Mouse (Mus musculus) intestine, embryonic 15.5 days (tissue): ENCODE results near the gene Itgb1bp1. TPM values are rescaled to one million over a fixed set of nuclear protein-coding genes. Genes with fewer than 3 reads are reported as not detected.

ENCODE experiments used
- ATAC-seq: fragments of 200-750 bp; cut with Nextera tagmentation; 2 replicates; pipeline ENCODE4 v1.8.0; 2017; ENCODE audit warnings: moderate TSS enrichment, moderate library complexity
- H3K27ac ChIP-seq: fragments of 300-500 bp; sonication (generic); 2 replicates; pipeline ENCODE4 v1.5.1; 2015; ENCODE audit warnings: mild to moderate bottlenecking, inconsistent platforms
- H3K27me3 ChIP-seq: fragments of 300-500 bp; sonication (generic); replicated peaks from 2 replicates; pipeline ENCODE4 v1.6.1; 2015; ENCODE audit warnings: inconsistent platforms
- H3K36me3 ChIP-seq: fragments of 300-500 bp; sonication (generic); 2 replicates; pipeline ENCODE4 v1.6.1; 2015; ENCODE audit warnings: inconsistent platforms
- H3K4me1 ChIP-seq: fragments of 300-500 bp; sonication (generic); replicated peaks from 2 replicates; pipeline ENCODE4 v1.6.1; 2015; ENCODE audit warnings: inconsistent platforms
- H3K4me2 ChIP-seq: fragments of 300-500 bp; sonication (generic); replicated peaks from 2 replicates; pipeline ENCODE4 v1.6.1; 2015; ENCODE audit warnings: mild to moderate bottlenecking, inconsistent platforms
- H3K4me3 ChIP-seq: fragments of 300-500 bp; sonication (generic); replicated peaks from 2 replicates; pipeline ENCODE4 v1.5.1; 2015; ENCODE audit warnings: inconsistent platforms
- H3K9ac ChIP-seq: fragments of 300-500 bp; sonication (generic); 2 replicates; pipeline ENCODE4 v1.6.1; 2015; ENCODE audit warnings: inconsistent platforms
- H3K9me3 ChIP-seq: fragments of 300-500 bp; sonication (generic); 2 replicates; pipeline ENCODE4 v1.6.1; 2016; ENCODE audit warnings: inconsistent platforms
- WGBS: fragments of 180-500 bp; shearing (Covaris S2); methylation state at CpG from one replicate; pipeline ENCODE4 v1.1.7; 2015; 5-methylcytosine and 5-hydroxymethylcytosine counted together
- polyA plus RNA-seq: library from polyadenylated mRNA; unstranded; fragments of >200 nt; fragmentation: Nextera tagmentation; extraction: Ambion mirVana; gene quantifications from 2 replicates; pipeline ENCODE4 v1.2.1, GENCODE M21; 2015

The Itgb1bp1 gene
- polyA plus RNA-seq, 1 experiment from 2014 or later: 37.6 TPM

- Histone ChIP-seq H3K4me3 (no peak overlapping the region), H3K36me3 (peaks cover 6% of the 10 kb centered on the region), H3K4me2 (no peak overlapping the region), H3K9ac (no peak overlapping the region), H3K9me3 (no peaks in the 10 kb centered on the region), H3K27ac (no peak overlapping the region), H3K27me3 (no peaks in the 10 kb centered on the region), H3K4me1 (0 out of 2 replicates have a peak, but pooled peaks cover 7% of the 10 kb centered on the region)
- WGBS: 85% methylated on average over 4 of the region's 4 CpGs
- no peak for ATAC-seq
Measured at GRCm38 (mm10) chr12:21320317-21320716, 34.2 kb upstream of the Itgb1bp1 start.

GRCm38 (mm10) chr12:21318143-21318895, 32.2 kb upstream of the Itgb1bp1 start:
- 84% methylated on average over 12 of the region's 12 CpGs for whole genome bisulfite sequencing
- H3K36me3 ChIP-seq: peaks cover 13% of the 10 kb centered on the region
- H3K27ac ChIP-seq: no peak overlapping the region
- no peak overlapping the region for H3K4me3 ChIP-seq
- H3K4me2 ChIP-seq: no peak overlapping the region
- H3K9me3 ChIP-seq: no peaks in the 10 kb centered on the region
- H3K9ac ChIP-seq: no peak overlapping the region
- H3K27me3 ChIP-seq: no peaks in the 10 kb centered on the region
- 0 out of 2 replicates have a peak, but pooled peaks cover 7% of the 10 kb centered on the region for H3K4me1 ChIP-seq
- no peak for ATAC-seq

GRCm38 (mm10) chr12:21316869-21317265, 30.8 kb upstream of the Itgb1bp1 start:
- WGBS: 35% methylated on average over 7 of the region's 7 CpGs
- ATAC-seq: 0 out of 2 replicates have a peak, but pooled peaks have one; percentile 16
- Histone ChIP-seq H3K4me2 (peak overlapping the region; percentile 72), H3K9ac (peak overlapping the region; percentile 72), H3K9me3 (no peaks in the 10 kb centered on the region), H3K36me3 (peaks cover 17% of the 10 kb centered on the region), H3K27ac (no peak overlapping the region), H3K4me1 (0 out of 2 replicates have a peak, but pooled peaks cover 7% of the 10 kb centered on the region), H3K27me3 (no peaks in the 10 kb centered on the region), H3K4me3 (peak overlapping the region; percentile 70)

GRCm38 (mm10) chr12:21315923-21316868, 30.1 kb upstream of the Itgb1bp1 start, which contains the start of gene Iah1:
Gene Iah1, plus strand, starts transcription at chr12:21316389.
- 3% methylated on average over 59 of the region's 59 CpGs for WGBS
- Histone ChIP-seq H3K4me2 (peak within 1 kb of the TSS; percentile 72), H3K4me3 (peak within 1 kb of the TSS; percentile 70), H3K9me3 (no peaks in the 10 kb centered on the region), H3K27ac (peak within 1 kb of the TSS; percentile 82), H3K36me3 (peaks cover 18% of the 10 kb centered on the region), H3K9ac (peak within 1 kb of the TSS; percentile 72), H3K4me1 (0 out of 2 replicates have a peak, but pooled peaks cover 7% of the 10 kb centered on the region), H3K27me3 (no peaks in the 10 kb centered on the region)
- ATAC-seq: peak; percentile 98

GRCm38 (mm10) chr12:21312201-21312600, 26.1 kb upstream of the Itgb1bp1 start:
- Histone ChIP-seq H3K27me3 (no peaks in the 10 kb centered on the region), H3K9ac (no peak overlapping the region), H3K9me3 (no peaks in the 10 kb centered on the region), H3K27ac (no peak overlapping the region), H3K4me3 (no peak overlapping the region), H3K36me3 (peaks cover 36% of the 10 kb centered on the region), H3K4me2 (no peak overlapping the region), H3K4me1 (0 out of 2 replicates have a peak, but pooled peaks cover 5% of the 10 kb centered on the region)
- ATAC-seq: no peak
- 88% methylated on average over 5 of the region's 5 CpGs for whole genome bisulfite sequencing

GRCm38 (mm10) chr12:21306721-21307120, 20.6 kb upstream of the Itgb1bp1 start:
- peaks cover 31% of the 10 kb centered on the region for H3K36me3 ChIP-seq
- WGBS: 86% methylated on average over 4 of the region's 4 CpGs
- no peak overlapping the region for H3K27ac ChIP-seq
- no peak overlapping the region for H3K4me3 ChIP-seq
- H3K9ac ChIP-seq: no peak overlapping the region
- no peaks in the 10 kb centered on the region for H3K27me3 ChIP-seq
- no peaks in the 10 kb centered on the region for H3K9me3 ChIP-seq
- no peak for ATAC-seq
- no peak overlapping the region for H3K4me2 ChIP-seq
- 0 out of 2 replicates have a peak, but pooled peaks cover 2% of the 10 kb centered on the region for H3K4me1 ChIP-seq

GRCm38 (mm10) chr12:21305741-21306140, 19.7 kb upstream of the Itgb1bp1 start:
- 0 out of 2 replicates have a peak, but pooled peaks cover 2% of the 10 kb centered on the region for H3K4me1 ChIP-seq
- ATAC-seq: no peak
- no peaks in the 10 kb centered on the region for H3K9me3 ChIP-seq
- 95% methylated on average over 4 of the region's 4 CpGs for WGBS
- no peak overlapping the region for H3K4me3 ChIP-seq
- no peaks in the 10 kb centered on the region for H3K27me3 ChIP-seq
- H3K9ac ChIP-seq: no peak overlapping the region
- peaks cover 25% of the 10 kb centered on the region for H3K36me3 ChIP-seq
- H3K27ac ChIP-seq: no peak overlapping the region
- H3K4me2 ChIP-seq: no peak overlapping the region

GRCm38 (mm10) chr12:21302361-21302783, 16.3 kb upstream of the Itgb1bp1 start:
- Histone ChIP-seq H3K4me3 (no peak overlapping the region), H3K9ac (no peak overlapping the region), H3K4me2 (no peak overlapping the region), H3K27me3 (no peaks in the 10 kb centered on the region), H3K36me3 (peaks cover 26% of the 10 kb centered on the region), H3K27ac (no peak overlapping the region), H3K9me3 (no peaks in the 10 kb centered on the region), H3K4me1 (0 out of 2 replicates have a peak, but pooled peaks cover 2% of the 10 kb centered on the region)
- WGBS: 43% methylated on average over 5 of the region's 5 CpGs
- ATAC-seq: peak; percentile 73

- Histone ChIP-seq H3K4me2 (no peak overlapping the region), H3K4me3 (no peak overlapping the region), H3K36me3 (peaks cover 28% of the 10 kb centered on the region), H3K27me3 (no peaks in the 10 kb centered on the region), H3K27ac (no peak overlapping the region), H3K9ac (no peak overlapping the region), H3K4me1 (0 out of 2 replicates have a peak, but pooled peaks cover 2% of the 10 kb centered on the region), H3K9me3 (no peaks in the 10 kb centered on the region)
- ATAC-seq: peak; percentile 55; the same call in 1 of the 2 replicates
- WGBS: 30% methylated on average over 8 of the region's 8 CpGs
Measured at GRCm38 (mm10) chr12:21301932-21302331, 15.8 kb upstream of the Itgb1bp1 start.

GRCm38 (mm10) chr12:21301324-21301723, 15.2 kb upstream of the Itgb1bp1 start:
- H3K4me3 ChIP-seq: no peak overlapping the region
- no peaks in the 10 kb centered on the region for H3K9me3 ChIP-seq
- no peak overlapping the region for H3K4me2 ChIP-seq
- no peak overlapping the region for H3K9ac ChIP-seq
- H3K27ac ChIP-seq: no peak overlapping the region
- WGBS: 82% methylated on average over 7 of the region's 7 CpGs
- no peaks in the 10 kb centered on the region for H3K27me3 ChIP-seq
- no peak for ATAC-seq
- H3K4me1 ChIP-seq: 0 out of 2 replicates have a peak, but pooled peaks cover 2% of the 10 kb centered on the region
- H3K36me3 ChIP-seq: peaks cover 27% of the 10 kb centered on the region

GRCm38 (mm10) chr12:21298856-21299255, 12.8 kb upstream of the Itgb1bp1 start:
- ATAC-seq: no peak
- no peak overlapping the region for H3K9ac ChIP-seq
- no peaks in the 10 kb centered on the region for H3K27me3 ChIP-seq
- H3K4me3 ChIP-seq: no peak overlapping the region
- no peak overlapping the region for H3K4me2 ChIP-seq
- H3K9me3 ChIP-seq: no peaks in the 10 kb centered on the region
- 0 out of 2 replicates have a peak, but pooled peaks cover 2% of the 10 kb centered on the region for H3K4me1 ChIP-seq
- H3K36me3 ChIP-seq: peaks cover 38% of the 10 kb centered on the region
- 95% methylated on average over 11 of the region's 11 CpGs for WGBS
- H3K27ac ChIP-seq: no peak overlapping the region

GRCm38 (mm10) chr12:21289651-21290050, 3.6 kb upstream of the Itgb1bp1 start:
- Histone ChIP-seq H3K4me1 (peaks cover 15% of the 10 kb centered on the region), H3K9me3 (no peaks in the 10 kb centered on the region), H3K4me3 (no peak overlapping the region), H3K27me3 (no peaks in the 10 kb centered on the region), H3K27ac (no peak overlapping the region), H3K4me2 (no peak overlapping the region), H3K36me3 (peaks cover 24% of the 10 kb centered on the region), H3K9ac (no peak overlapping the region)
- WGBS: 67% methylated on average over 6 of the region's 6 CpGs
- no peak for ATAC-seq
